Comparison of ENCODE assay signal across 14 mouse cellular contexts in genomic region chr17:44025935-44026334, GRCm38 (mm10). TPM values are rescaled to one million over a fixed set of nuclear protein-coding genes. Genes with fewer than 3 reads are reported as not detected.
A peak's percentile ranks its signal among the peaks of the same experiment; 100 is the strongest.
DNase-seq lines count a peak whose midpoint lies in the region; ATAC-seq and TF ChIP-seq lines count a peak whose summit lies in the region.
"Had no signal": no experiment of that assay in that cellular context is flagged by ENCODE, and none has a peak within 500 bp of the region (broad histone marks: within the 10 kb centered on the region; RNA-seq: fewer than 3 reads in every experiment).

No protein-coding gene starts in this region.

- no peak for DNase-seq in frontal cortex, postnatal 36 days (ENCODE audit: low spot score in 2 of 2)
- DNase-seq in limb, embryonic 10.5 days (ENCODE audit: low spot score) = no peak
- no peak for DNase-seq in heart, postnatal 0 days (ENCODE audit: low spot score)
- DNase-seq in thymus, postnatal 25 days = no peak
- no peak for DNase-seq in thymus, postnatal 36 days
- DNase-seq: B cell, adult 2 months; gastrocnemius, postnatal 36 days; kidney, postnatal 10 days; thymus, postnatal 4 days had no signal

- no peak overlapping the region for H3K4me2 ChIP-seq in limb, embryonic 15.5 days
- H3K4me2 ChIP-seq in heart, postnatal 0 days (ENCODE audit: low read depth, low read length) = no peak overlapping the region
- H3K4me2 ChIP-seq: liver, embryonic 15.5 days had no signal

- WGBS in limb, embryonic 15.5 days = 61% methylated on average over 6 of the region's 6 CpGs
- WGBS in limb, embryonic 10.5 days = 79% methylated on average over 6 of the region's 6 CpGs
- 48% methylated on average over 6 of the region's 6 CpGs for WGBS in heart, postnatal 0 days
- WGBS in olfactory bulb, adult 2 months = 11% methylated on average over 6 of the region's 6 CpGs

- H3K4me3 ChIP-seq in limb, embryonic 15.5 days = no peak overlapping the region
- no peak overlapping the region for H3K4me3 ChIP-seq in limb, embryonic 10.5 days
- no peak overlapping the region for H3K4me3 ChIP-seq in heart, postnatal 0 days (ENCODE audit: low read depth, low read length)
- no peak overlapping the region for H3K4me3 ChIP-seq in olfactory bulb, adult 2 months (ENCODE audit: insufficient read depth, low read depth, low read length)
- H3K4me3 ChIP-seq: erythroblast, embryonic 14.5 days; liver, embryonic 15.5 days had no signal

- TF ChIP-seq EP300 in heart, postnatal 0 days (IDR thresholded peaks at IDR 0.05; ENCODE audit: low read depth) = no peak

- no peak for TF ChIP-seq CTCF in heart, postnatal 0 days (IDR thresholded peaks at IDR 0.05; ENCODE audit: low read depth)
- TF ChIP-seq CTCF in olfactory bulb, adult 2 months (IDR thresholded peaks at IDR 0.05; ENCODE audit: insufficient read depth, low read depth, low read length) = no peak

- H3K4me1 ChIP-seq in limb, embryonic 15.5 days = no peaks in the 10 kb centered on the region
- no peaks in the 10 kb centered on the region for H3K4me1 ChIP-seq in limb, embryonic 10.5 days
- peaks cover 26% of the 10 kb centered on the region for H3K4me1 ChIP-seq in heart, postnatal 0 days (ENCODE audit: control insufficient read depth, insufficient read depth)
- peaks cover 13% of the 10 kb centered on the region for H3K4me1 ChIP-seq in olfactory bulb, adult 2 months (ENCODE audit: control insufficient read depth, insufficient read depth, low read length)
- H3K4me1 ChIP-seq: liver, embryonic 15.5 days had no signal

- no peaks in the 10 kb centered on the region for H3K27me3 ChIP-seq in limb, embryonic 15.5 days
- no peaks in the 10 kb centered on the region for H3K27me3 ChIP-seq in limb, embryonic 10.5 days (ENCODE audit: low read depth, poor library complexity, severe bottlenecking)
- H3K27me3 ChIP-seq in heart, postnatal 0 days (ENCODE audit: control insufficient read depth, insufficient read depth, low read length) = no peaks in the 10 kb centered on the region
- H3K27me3 ChIP-seq: liver, embryonic 15.5 days had no signal

- no peaks in the 10 kb centered on the region for H3K9me3 ChIP-seq in limb, embryonic 15.5 days
- no peaks in the 10 kb centered on the region for H3K9me3 ChIP-seq in limb, embryonic 10.5 days (replicated peaks)
- H3K9me3 ChIP-seq in heart, postnatal 0 days (replicated peaks; ENCODE audit: control insufficient read depth, low read length) = no peaks in the 10 kb centered on the region
- H3K9me3 ChIP-seq: liver, embryonic 15.5 days had no signal

- H3K9ac ChIP-seq in limb, embryonic 15.5 days = no peak overlapping the region
- no peak overlapping the region for H3K9ac ChIP-seq in heart, postnatal 0 days (replicated peaks; ENCODE audit: low read depth, low read length)
- H3K9ac ChIP-seq: liver, embryonic 15.5 days had no signal

- no peak for TF ChIP-seq POLR2A in olfactory bulb, adult 2 months (IDR thresholded peaks at IDR 0.05; ENCODE audit: insufficient read depth, low read depth, low read length)

- H3K27ac ChIP-seq in limb, embryonic 15.5 days = peak overlapping the region; percentile 43; the same call in 1 of the 2 replicates
- no peak overlapping the region for H3K27ac ChIP-seq in limb, embryonic 10.5 days
- H3K27ac ChIP-seq in heart, postnatal 0 days (ENCODE audit: low read depth) = peak overlapping the region; percentile 85
- peak overlapping the region; percentile 97 for H3K27ac ChIP-seq in olfactory bulb, adult 2 months (ENCODE audit: insufficient read depth, low read depth, low read length)
- H3K27ac ChIP-seq: liver, embryonic 15.5 days had no signal

- ATAC-seq in frontal cortex, adult (ENCODE audit: low TSS enrichment) = 0 out of 2 replicates have a peak, but pooled peaks have one; percentile 8
- ATAC-seq in limb, embryonic 15.5 days (ENCODE audit: insufficient number of reproducible peaks, low FRiP score, low TSS enrichment, low read depth) = no peak
- ATAC-seq in heart, postnatal 0 days (ENCODE audit: insufficient read depth, low read depth) = no peak

- H3K36me3 ChIP-seq in limb, embryonic 15.5 days = no peaks in the 10 kb centered on the region
- no peaks in the 10 kb centered on the region for H3K36me3 ChIP-seq in limb, embryonic 10.5 days
- no peaks in the 10 kb centered on the region for H3K36me3 ChIP-seq in heart, postnatal 0 days (replicated peaks; ENCODE audit: control insufficient read depth, insufficient read depth, low read length)
- H3K36me3 ChIP-seq: liver, embryonic 15.5 days had no signal

RNA-seq across cellular contexts. Expression of gene Enpp5, which starts 52.7 kb away (rescaled TPM):
- polyA plus RNA-seq in limb, embryonic 15.5 days (2015; fragmentation: Nextera tagmentation; extraction: Ambion mirVana) = 17.9 and 18.3 TPM in 2 replicates
- polyA plus RNA-seq in limb, embryonic 10.5 days (2016; fragmentation: Nextera tagmentation; extraction: Ambion mirVana) = 4.6 and 7.9 TPM in 2 replicates
- 7.3 and 13.4 TPM in 2 replicates for total RNA-seq in heart, postnatal 0 days (2014; rRNA removed; ENCODE audit: low replicate concordance)
- polyA plus RNA-seq in heart, postnatal 0 days (2015; fragmentation: Nextera tagmentation; extraction: Ambion mirVana) = 11.3 and 11.9 TPM in 2 replicates
- polyA plus RNA-seq in olfactory bulb, adult 2 months (2012; ENCODE audit: insufficient read depth, insufficient read length, low replicate concordance, missing spikeins) = not detected in 2 replicates
